Mouse (Mus musculus): Measurements from ENCODE around the gene Gm20479. TPM values are rescaled to one million over a fixed set of nuclear protein-coding genes. Genes with fewer than 3 reads are reported as not detected.
A peak's percentile ranks its signal among the peaks of the same experiment; 100 is the strongest.

Gene Gm20479
- total RNA-seq, 2 experiments from 2014 or later = not detected

- peak; percentile 83 to 91 for DNase-seq
These were observed 22.8 kb downstream of the Gm20479 start for GRCm38 (mm10) chr7:27334405-27334911.

- DNase-seq = peak; percentile 60 to 67
These were observed 23.8 kb downstream of the Gm20479 start for GRCm38 (mm10) chr7:27333316-27333941.

DNA sequence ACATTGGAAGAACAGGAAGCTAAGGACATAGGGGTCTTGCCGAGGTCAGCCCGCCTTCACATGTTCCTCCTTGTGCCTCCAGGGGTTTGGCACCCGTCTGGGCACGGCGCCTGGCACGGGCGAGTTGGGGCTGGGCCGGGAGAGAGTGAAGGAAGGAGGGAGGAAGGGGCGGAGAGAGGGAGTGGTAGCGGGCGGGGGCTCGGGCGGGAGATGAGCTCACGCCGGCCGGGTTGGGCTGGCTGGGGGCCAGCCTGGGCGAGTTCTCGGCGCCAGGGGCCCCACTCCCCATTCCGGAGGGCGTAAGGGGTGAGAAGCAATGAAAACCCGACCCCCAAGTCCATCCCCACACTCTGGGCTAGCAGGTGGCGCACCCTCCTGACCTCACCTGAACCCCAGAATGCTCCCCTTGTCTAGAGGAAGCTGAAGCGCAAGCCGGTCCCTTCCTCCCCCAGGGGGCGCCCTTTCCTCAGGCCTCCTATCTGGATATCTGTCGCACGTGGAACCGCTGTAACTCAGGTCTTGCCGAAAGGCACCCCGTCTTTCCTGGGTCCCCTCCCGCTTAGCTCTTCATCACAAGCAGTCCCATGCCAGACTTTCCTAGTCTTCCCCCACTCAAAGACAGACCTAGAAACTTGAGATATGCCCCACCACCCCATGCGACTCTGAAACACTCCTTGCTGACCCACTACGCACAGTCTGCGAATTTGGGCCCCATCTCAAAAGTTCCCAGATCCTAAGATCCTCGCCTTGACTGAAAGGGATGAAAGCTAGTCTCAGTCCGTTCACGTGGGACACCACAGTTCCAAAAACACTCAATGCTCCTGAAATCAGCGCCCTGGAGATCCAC is 24.6 kb downstream of the Gm20479 start:
- peak; percentile 93 to 96 for DNase-seq

GRCm38 (mm10) chr7:27331854-27332253 is 25.4 kb downstream of the Gm20479 start:
- no peak for DNase-seq

DNA sequence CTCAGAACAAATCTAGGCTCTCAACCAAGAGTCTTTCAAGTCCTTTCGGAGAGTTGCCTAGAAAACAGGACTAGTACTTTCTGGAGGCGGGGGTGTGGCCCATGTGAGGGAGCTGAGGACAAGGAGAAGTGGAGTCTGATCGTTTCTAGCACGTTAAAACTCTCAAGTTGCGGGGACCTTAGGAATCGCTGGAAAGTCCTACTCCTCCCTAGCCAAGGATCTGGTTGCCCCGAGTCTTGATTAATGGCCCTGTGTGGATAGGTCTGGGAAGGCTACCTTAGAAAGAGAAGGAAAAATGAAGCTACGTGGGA is 25.7 kb downstream of the Gm20479 start:
- peak; percentile 84 for DNase-seq

DNA sequence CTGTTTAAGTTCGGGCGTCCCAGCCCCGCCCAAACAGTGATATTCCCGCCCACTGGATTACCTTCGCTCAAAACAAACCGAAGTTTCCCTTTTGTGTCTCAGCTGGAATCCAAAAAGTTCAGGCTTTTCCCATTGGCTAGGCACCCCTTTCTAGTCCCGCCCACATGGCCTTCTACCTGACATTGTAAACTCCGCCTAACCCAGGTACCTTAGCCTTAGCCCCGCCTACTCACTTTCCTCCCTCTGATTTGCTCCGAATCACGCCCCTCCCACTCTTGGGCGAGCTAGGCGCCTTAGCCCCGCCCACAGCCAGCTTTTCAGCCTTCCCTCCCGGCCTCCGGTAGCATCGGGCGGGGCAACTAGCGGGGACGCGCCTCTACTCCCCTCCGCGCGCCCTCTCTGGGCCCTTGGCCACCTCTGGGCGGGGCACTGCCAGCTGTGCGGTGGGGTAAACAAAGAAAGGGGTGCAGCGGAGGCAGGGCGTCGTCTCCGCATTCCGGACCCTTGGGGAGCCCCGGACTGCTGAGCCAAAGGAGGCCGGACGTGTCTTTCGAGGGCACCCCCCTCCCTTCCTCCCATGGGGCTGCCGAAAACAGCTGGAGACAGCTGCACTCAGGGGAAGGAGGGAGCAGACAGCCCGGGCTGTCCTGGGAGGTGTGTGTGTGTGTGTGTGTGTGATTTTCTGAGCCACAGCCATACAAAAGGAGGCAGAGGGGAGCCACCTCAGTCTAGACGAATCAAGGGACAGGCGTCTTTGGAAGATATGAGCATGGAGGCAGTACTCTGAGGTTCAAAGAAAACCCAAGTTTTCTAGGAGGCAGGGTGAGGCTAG is 26.3 kb downstream of the Gm20479 start:
- DNase-seq = peak; percentile 96 to 97

DNA sequence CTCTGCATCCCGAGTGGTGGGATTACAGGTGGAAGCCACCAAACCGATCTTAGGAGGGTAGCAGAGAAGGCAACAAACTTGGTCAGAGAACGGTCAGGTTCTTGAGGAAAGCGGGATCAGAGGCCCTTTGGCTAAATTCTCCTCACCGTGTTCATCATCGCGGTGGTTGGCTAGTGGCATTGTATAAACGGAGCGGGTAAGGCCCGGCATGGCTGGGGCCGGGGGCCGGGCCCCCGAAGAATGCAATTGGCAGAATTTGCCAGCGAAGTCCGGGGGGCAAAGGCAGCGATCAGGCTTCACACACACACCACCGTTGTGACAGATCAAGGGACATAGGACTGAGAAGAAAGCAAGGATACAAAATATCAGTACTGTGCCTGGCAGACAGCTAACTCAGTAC is 27.2 kb downstream of the Gm20479 start:
- DNase-seq = no peak

GRCm38 (mm10) chr7:27329326-27329947 is 27.8 kb downstream of the Gm20479 start:
- peak; percentile 87 to 93 for DNase-seq

DNA sequence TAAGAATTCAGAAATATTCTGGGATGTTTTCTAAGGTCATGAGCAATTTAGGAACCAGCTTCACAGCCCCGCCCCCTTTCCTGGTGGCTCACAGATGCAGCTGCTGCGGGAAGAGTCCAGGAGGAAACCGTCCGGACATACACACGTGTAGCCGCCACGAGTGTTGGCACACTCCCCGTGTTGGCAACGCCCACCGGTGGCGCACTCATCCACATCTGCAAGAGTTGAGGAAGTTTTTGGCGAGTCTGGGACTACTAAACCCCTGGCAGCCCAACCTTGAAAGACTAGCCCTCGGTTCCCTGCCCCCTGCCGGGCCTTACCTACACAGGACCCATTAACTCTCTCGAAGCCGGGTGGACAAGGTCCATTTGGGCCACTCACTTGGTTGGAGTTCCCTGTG is 28.6 kb downstream of the Gm20479 start:
- DNase-seq = peak; percentile 68 to 71

- no peak for DNase-seq
These were observed 29.1 kb downstream of the Gm20479 start for GRCm38 (mm10) chr7:27328161-27328560.

GRCm38 (mm10) chr7:27327500-27327899 is 29.7 kb downstream of the Gm20479 start:
- no peak for DNase-seq

DNA sequence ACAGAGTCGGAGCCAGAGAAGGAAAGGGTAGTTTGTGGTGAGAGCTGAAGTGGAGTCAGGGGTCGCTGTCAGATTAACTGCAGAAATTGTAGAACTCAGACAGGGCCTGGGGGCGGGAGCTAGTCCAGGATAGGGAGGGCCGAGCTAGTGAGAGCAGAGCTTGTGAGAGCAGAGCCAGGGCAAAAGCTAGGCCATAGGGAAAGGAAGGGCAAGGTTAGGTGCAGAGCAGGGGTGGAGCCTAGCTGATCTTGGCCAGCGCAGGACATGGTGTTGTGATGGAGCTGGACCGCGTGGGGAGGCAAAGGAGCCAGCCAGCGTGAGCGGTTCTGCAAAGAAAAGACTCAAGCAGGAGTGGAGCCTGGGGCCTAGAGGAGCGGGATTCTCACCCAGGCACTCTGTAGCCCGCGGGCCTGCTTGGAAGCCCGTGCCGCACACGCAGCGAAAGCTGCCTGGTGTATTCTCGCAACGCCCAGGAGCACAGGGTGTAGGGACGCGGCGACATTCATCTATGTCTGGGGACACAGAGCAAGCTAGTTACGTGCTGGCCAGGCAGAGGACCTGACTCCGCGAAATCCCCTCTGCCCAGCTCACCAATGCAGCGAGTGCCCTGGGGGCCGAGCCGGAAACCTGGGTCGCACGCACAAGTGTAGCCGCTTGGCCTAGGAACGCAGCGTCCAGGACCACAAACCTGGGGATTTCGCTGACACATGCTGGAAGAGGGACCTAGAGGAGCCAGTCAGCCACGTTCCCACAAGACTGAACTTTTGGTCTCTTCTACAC is 30.9 kb downstream of the Gm20479 start:
- DNase-seq = peak; percentile 65 to 80

- DNase-seq = peak; percentile 89 to 94
These were observed 31.5 kb downstream of the Gm20479 start for GRCm38 (mm10) chr7:27325697-27326096.

- no peak for DNase-seq
These were observed 32.3 kb downstream of the Gm20479 start for GRCm38 (mm10) chr7:27324928-27325327.

- no peak for DNase-seq
These were observed 33.1 kb downstream of the Gm20479 start for GRCm38 (mm10) chr7:27324161-27324560.

GRCm38 (mm10) chr7:27323001-27323400 is 34.2 kb downstream of the Gm20479 start:
- no peak for DNase-seq

DNA sequence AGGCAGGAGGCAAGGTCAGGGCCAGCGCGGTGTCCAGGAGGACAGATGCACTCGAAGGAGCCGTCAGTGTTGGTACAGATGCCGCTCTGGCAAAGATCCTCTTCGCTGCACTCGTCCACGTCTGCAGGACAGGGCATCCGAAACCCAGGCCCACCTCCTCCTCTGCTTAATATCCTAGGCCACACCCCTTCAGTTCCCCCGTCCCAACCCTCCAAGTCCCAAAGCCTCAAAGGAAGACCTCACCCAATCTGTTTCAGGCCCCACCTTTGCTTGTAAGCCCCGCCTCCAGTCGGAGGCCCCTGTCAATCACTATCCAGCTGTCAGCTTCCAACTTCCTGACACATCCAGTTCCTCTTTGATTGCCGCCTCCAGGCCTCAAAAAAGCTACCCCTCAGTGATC is 34.9 kb downstream of the Gm20479 start:
- peak in 1 of 2 experiments; percentile 68 for DNase-seq

DNA sequence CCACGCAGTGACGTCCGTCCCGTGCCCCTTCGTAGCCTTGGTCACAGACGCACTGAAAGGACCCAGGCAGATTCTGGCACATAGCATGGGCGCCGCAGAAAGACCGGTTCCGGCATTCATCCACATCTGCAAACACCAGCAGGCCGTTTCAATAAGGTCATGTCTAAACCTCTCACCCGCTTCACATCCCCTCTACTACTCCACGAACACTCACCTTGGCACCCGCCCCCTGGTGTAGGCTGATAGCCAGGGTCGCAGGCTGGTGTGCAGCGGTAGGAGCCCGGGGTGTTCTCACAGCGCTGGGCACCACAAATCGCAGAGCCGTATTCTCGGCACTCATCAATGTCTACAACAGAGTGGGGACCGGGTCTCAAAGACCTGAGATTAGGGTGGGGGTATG is 37.8 kb downstream of the Gm20479 start:
- no peak for DNase-seq

DNA sequence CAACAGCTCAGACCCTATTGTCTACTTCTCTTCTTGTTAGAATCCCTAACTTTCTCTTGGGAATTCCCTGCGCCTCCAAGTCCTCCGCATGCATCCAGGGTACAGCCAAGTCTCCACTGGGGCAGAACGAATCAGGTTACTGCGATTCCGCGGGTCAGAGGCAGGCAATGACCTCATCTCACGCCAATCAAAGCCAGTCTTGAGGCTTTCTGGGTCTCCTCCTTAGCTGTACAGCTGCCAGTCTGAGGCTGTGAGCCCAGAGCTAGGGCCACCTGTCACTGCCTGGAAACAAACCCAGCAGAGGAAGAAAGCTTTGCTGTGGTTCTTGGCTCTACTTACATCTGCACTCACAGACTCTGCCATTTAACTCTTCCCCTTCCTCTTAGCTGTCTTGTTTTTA is 41.3 kb downstream of the Gm20479 start:
- peak; percentile 67 to 85 for DNase-seq

- no peak for DNase-seq
These were observed 42.8 kb downstream of the Gm20479 start for GRCm38 (mm10) chr7:27314393-27314792.

DNA sequence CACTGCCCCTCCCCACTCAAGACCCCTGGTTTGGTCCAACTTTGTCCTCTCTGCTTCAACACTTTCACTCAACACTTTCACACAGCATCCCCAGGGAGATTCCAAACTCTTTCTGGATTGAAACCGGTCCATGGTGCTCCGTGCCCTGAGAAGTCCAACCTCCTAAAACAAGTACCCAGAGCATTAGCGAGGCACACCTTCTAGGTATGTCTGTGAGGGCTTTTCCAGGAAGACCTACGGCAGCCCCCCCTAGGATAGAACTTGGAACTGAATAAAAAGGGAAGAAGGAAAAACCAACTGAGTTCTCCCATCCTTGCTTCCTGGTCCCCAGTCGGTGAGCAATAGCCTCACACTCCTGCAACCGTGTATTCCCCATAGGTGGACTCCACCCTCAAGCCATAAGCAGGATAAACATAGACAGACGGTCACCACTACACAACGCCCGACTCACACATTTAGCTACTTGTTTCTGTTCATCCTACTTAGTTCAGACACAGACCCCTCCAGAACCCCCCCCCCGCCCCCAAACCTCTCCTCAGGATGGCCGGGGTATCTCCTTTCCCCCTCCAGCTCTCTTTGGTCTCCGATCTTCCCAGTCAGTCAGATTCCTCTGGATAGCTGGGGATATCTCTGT is 45.5 kb downstream of the Gm20479 start:
- DNase-seq = no peak
